Mouse (Mus musculus) brain, adult 2 months (tissue): ENCODE results near the gene Rtkn.

Experiments
- DNase-seq: peaks from one replicate; pipeline ENCODE4 v3.0.0; 2011; ENCODE audit warnings: low read depth, low spot score

Gene Rtkn

GRCm38 (mm10) chr6:83116373-83117164 lies 18.7 kb upstream of the Rtkn start:
- no peak for DNase-seq

GRCm38 (mm10) chr6:83117165-83117438 lies 18.2 kb upstream of the Rtkn start:
- no peak for DNase-seq

GRCm38 (mm10) chr6:83117616-83118015 lies 17.6 kb upstream of the Rtkn start:
- no peak for DNase-seq

- DNase-seq: no peak
Measured at GRCm38 (mm10) chr6:83118369-83118768, 16.9 kb upstream of the Rtkn start.

GRCm38 (mm10) chr6:83118825-83119733 lies 16.2 kb upstream of the Rtkn start:
- no peak for DNase-seq

DNA sequence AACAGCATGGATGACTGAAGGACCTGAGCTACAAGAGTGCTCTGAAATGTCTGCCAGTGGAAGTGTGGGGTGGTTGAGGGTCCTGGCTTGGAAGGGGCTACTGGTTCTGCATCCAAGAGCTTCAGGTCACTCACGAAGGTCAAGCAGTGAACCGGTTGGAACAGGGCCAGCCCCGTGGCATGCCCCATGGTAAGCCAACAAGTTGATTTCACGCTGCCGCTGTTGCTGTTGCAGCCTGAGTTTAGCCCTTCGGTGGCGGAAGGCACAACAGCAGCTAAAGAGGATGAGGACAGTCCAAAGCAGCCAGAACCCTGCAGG lies 15.6 kb upstream of the Rtkn start:
- DNase-seq: no peak

- peak; percentile 100 for DNase-seq
Measured at GRCm38 (mm10) chr6:83120930-83121862, 14.1 kb upstream of the Rtkn start, which contains the start of gene Wbp1. TSS of gene Wbp1 (minus strand) at chr6:83121559.

GRCm38 (mm10) chr6:83121863-83122710 lies 13.2 kb upstream of the Rtkn start:
- no peak for DNase-seq

GRCm38 (mm10) chr6:83122961-83123360 lies 12.3 kb upstream of the Rtkn start:
- DNase-seq: no peak

- DNase-seq: peak; percentile 99
Measured at GRCm38 (mm10) chr6:83124851-83125312, 10.4 kb upstream of the Rtkn start.

GRCm38 (mm10) chr6:83125331-83125730 lies 9.9 kb upstream of the Rtkn start, which contains the start of gene Ino80b:
TSS of gene Ino80b (minus strand) at chr6:83125431.
- no peak for DNase-seq

GRCm38 (mm10) chr6:83127419-83127818 lies 7.8 kb upstream of the Rtkn start:
- DNase-seq: no peak

GRCm38 (mm10) chr6:83131469-83132034 lies 3.7 kb upstream of the Rtkn start:
- DNase-seq: no peak

DNA sequence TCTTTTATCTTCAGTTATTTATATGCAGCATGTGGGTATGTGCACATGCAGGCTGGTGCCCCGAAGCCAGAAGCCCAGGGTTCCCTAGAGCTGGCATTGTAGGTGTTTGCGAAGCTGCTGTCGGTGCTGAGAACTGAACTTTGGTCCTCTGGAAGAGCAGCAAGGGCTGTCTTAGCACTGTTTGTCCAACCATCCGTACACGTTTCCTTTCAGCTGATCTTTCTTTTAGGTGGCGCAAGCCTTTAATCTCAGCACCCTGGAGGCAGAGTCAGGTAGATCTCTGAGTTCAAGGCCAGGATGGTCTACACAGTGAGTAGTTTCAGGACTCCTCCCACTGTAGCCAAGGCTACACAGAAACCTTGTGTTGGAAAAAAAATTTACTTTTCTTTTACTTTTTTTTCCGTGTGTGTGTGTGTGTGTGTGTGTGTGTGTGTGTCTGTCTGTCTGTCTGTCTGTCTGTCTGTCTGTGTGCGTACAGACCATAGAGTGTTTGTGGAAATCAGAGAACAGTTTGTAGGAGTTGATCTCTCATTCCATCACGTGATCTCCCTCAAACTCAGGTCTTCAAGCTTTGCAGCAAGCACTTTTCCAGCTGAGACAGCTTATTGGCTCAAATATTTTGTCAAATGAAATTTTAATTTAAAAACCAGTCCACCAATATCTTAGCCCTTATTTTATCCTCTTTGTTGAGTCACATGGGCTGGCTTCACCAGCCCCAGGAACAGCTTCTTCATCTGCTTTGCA lies 2.9 kb upstream of the Rtkn start:
- no peak for DNase-seq

- DNase-seq: no peak
Measured at GRCm38 (mm10) chr6:83134226-83134625, 1.0 kb upstream of the Rtkn start.

DNA sequence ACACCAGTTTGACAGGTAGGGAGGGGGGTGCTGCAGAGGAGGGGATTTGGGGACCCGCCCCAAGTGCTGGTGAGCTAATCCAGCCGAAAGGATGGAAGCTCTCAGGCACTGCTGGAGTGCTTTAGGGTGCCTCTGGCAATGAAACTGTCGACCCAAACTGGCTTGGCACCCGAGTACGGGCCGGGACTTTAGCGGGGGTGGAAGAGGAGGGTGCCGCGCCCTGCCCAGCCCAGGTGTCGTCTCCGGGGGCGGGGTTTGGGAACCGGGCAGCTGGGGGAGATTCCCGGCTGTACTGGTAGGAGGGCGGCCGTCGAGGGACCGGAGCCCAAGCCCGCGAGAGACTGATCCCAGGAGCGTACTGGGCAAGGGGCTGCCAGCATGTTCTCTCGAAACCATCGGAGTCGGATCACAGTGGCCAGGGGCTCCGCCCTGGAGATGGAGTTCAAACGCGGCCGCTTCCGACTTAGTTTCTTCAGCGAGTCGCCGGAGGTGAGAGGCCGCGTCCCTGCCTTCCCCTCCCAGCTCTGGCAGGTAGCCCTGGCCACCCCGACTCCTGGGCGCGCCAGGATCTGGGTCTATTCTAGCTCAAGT lies 403 bp downstream of the Rtkn start:
- no peak for DNase-seq

DNA sequence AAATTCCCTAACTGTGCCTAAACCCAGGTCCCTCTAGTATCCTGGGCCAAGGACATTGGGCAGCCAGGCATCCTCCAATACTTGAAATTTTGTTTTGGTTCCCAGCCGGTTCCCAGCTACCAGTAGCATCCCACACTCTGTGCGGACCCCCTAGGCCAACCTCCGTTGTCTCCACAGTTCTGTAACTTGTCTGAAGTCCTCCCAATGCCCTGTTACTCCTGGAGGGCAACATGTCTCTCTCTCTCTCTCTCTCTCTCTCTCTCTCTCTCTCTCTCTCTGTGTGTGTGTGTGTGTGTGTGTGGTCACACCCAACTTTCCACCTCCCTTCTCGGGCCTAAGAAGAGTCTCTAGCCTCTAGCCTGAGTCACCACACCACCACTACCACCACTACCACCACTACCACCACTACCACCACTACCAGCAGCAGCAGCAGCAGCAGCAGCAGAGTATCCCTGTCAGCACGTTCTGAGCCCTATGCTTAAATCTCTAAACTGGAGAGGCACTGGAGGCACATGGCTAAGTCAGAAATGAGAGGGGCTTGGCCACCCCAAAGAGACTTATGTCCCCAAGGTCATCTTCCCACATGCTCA lies 1.1 kb downstream of the Rtkn start:
- DNase-seq: no peak

DNA sequence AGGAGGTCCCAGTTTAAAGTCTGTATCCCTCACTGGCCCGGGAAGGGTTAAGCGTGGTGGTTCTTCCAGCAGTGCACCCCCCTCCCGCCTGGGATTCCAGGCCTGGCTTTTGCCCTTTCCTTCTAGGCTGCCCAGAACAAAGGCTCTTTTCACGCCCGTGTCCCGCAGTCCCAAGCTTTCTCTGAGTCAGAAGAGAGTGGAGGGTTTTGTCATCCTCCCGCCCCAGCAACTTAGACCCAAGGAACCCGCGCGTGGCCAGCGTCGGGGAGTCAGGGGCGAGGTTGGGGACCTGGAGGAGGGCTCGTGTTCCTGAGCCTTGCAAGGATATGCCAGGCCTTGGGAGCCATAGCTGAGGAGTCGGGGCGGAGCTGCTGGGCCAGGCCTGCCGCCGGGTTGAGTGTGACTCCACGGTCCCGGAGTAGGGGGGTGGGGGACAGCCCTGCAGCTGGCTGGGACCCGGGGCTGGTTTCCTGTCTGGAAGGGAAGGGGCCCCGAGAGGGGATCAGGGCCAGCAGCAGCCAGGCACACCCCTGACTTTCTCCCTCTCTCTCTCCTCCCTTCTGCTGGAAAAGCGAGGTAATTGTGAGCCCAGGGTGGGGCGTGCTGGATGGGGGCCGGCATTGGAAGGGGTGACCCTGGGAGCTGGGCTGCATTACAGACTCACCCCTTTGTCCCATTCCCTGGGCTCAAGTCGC lies 1.8 kb downstream of the Rtkn start:
- DNase-seq: peak; percentile 85
